Mouse (Mus musculus) thymus, adult 2 months (tissue): ENCODE results near the gene Tnfsf8. TPM values are rescaled to one million over a fixed set of nuclear protein-coding genes. Genes with fewer than 3 reads are reported as not detected.

ENCODE experiments used
- DNase-seq: peaks from one replicate; pipeline ENCODE4 v3.0.0; 2021
- H3K27ac ChIP-seq: fragments of 200-500 bp; 2 replicates; pipeline ENCODE4 v1.5.1; 2012; ENCODE audit warnings: low read length, control low read depth; ENCODE audit not compliant: control insufficient read depth, insufficient read depth
- H3K27me3 ChIP-seq: fragments of 200-500 bp; 2 replicates; pipeline ENCODE4 v1.6.1; 2012; ENCODE audit warnings: mild to moderate bottlenecking, low read length, moderate library complexity, mixed read lengths; ENCODE audit not compliant: control insufficient read depth, insufficient read depth
- H3K36me3 ChIP-seq: fragments of 200-500 bp; 2 replicates; pipeline ENCODE4 v1.6.1; 2012; ENCODE audit warnings: mild to moderate bottlenecking, low read length, moderate library complexity; ENCODE audit not compliant: control insufficient read depth, insufficient read depth
- H3K4me1 ChIP-seq: fragments of 200-500 bp; replicated peaks from 2 replicates; pipeline ENCODE4 v1.6.1; 2012; ENCODE audit warnings: low read length; ENCODE audit not compliant: control insufficient read depth, insufficient read depth
- H3K4me3 ChIP-seq: fragments of 200-500 bp; 2 replicates; pipeline ENCODE4 v1.5.1; 2012; ENCODE audit warnings: mild to moderate bottlenecking, low read length, control low read depth, moderate library complexity; ENCODE audit not compliant: control insufficient read depth, insufficient read depth
- CTCF ChIP-seq: fragments of 200-500 bp; IDR thresholded peaks from 2 replicates; pipeline ENCODE4 v1.5.1; 2012; ENCODE audit warnings: mild to moderate bottlenecking, control low read depth, low read length, moderate library complexity, borderline replicate concordance; ENCODE audit not compliant: control insufficient read depth, poor library complexity, insufficient read depth; ENCODE audit errors: extremely low read depth
- POLR2A ChIP-seq: fragments of 200-500 bp; IDR thresholded peaks from 2 replicates; pipeline ENCODE4 v1.6.1; 2012; ENCODE audit warnings: mild to moderate bottlenecking, low read length, control low read depth, moderate library complexity; ENCODE audit not compliant: control insufficient read depth, poor library complexity, insufficient read depth; ENCODE audit errors: extremely low read depth
- WGBS: fragments of 180-500 bp; shearing (Covaris S2); methylation state at CpG from one replicate; pipeline ENCODE4 v1.1.7; 2018; 5-methylcytosine and 5-hydroxymethylcytosine counted together
- polyA plus RNA-seq: library from polyadenylated mRNA; depleted of rRNA; stranded (reverse); fragments of >200 nt; gene quantifications from 2 replicates; pipeline ENCODE4 v1.2.3, GENCODE M21; 2012

Tnfsf8 gene
- polyA plus RNA-seq, 1 experiment: 1.3 TPM

DNA sequence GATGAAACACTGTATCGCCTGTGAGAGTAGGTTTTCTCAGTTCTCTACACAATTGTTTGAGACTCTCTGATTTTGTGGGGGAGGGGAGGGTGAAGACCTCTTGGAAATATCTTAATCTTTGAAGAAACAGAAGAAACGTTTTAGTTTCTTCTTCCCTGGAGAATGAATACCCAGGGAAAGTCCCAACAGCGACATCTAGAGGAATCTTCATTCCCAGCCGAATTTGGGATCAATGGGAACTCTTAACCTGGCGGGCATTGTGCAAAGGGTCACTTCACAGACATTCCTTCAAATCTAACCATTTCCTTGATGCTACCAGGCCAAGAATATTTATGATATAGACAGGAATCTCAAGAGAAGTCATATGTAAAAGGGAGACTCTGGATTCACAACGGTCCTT is 17.2 kb downstream of the Tnfsf8 start:
- Histone ChIP-seq H3K27ac (no peak overlapping the region), H3K4me1 (peaks cover 7% of the 10 kb centered on the region), H3K4me3 (no peak overlapping the region), H3K36me3 (no peaks in the 10 kb centered on the region), H3K27me3 (no peaks in the 10 kb centered on the region)
- WGBS: 53% methylated on average over 6 of the region's 6 CpGs
- TF ChIP-seq POLR2A (no peak), CTCF (no peak)
- no peak for DNase-seq

DNA sequence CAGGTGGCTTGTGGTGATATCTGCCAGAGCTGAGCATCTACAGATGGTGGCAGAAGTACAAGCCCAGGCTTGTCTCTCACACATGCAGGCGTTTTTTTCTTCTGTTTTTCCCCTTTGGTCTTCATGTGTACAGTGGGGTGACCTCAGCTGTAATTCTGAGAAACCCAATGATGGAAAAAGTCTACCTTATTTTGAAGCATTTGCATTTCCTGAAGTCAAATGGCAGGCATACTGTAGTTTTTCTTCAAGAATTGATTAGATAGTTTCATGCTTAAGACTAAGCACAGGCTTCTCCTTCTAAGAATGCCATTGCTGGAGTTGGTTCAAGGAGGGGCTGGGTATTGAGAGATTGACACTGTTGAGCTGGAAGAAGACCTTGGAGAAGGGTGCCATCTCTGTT is 18.9 kb downstream of the Tnfsf8 start:
- H3K4me3 ChIP-seq: no peak overlapping the region
- H3K27me3 ChIP-seq: no peaks in the 10 kb centered on the region
- 22% methylated on average over 1 of the region's 1 CpGs for WGBS
- H3K4me1 ChIP-seq: peaks cover 6% of the 10 kb centered on the region
- no peaks in the 10 kb centered on the region for H3K36me3 ChIP-seq
- no peak for DNase-seq
- no peak for TF ChIP-seq POLR2A
- no peak for TF ChIP-seq CTCF
- no peak overlapping the region for H3K27ac ChIP-seq

- Histone ChIP-seq H3K4me1 (no peaks in the 10 kb centered on the region), H3K27me3 (no peaks in the 10 kb centered on the region), H3K27ac (no peak overlapping the region), H3K4me3 (no peak overlapping the region), H3K36me3 (no peaks in the 10 kb centered on the region)
- no peak for DNase-seq
- 8% methylated on average over 5 of the region's 5 CpGs for WGBS
- TF ChIP-seq CTCF (no peak), POLR2A (no peak)
Observed at GRCm38 (mm10) chr4:63840457-63840856, 20.7 kb downstream of the Tnfsf8 start.

DNA sequence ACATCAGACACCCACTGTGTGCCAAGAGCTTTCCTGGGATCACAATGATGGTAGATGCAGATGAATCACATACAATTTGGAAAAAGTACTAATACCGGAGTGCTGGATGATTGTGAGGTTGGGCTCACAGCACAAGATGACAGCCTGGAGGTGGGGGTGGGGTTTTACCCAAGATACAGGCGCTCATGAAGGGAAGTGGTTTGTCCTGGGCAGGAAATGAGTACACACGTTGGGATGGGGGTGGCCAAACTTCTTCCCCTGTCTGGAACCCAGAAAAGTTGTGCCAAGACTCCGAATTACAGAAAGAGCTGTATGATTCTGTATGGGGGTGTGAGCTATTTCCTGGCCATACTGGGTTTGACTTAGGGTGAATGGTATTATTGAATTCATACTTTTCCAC is 38.0 kb downstream of the Tnfsf8 start:
- no peak overlapping the region for H3K27ac ChIP-seq
- DNase-seq: no peak
- H3K27me3 ChIP-seq: no peaks in the 10 kb centered on the region
- peaks cover 5% of the 10 kb centered on the region; the same call in 1 of the 2 replicates for H3K4me1 ChIP-seq
- TF ChIP-seq CTCF: no peak
- TF ChIP-seq POLR2A: no peak
- no peak overlapping the region for H3K4me3 ChIP-seq
- WGBS: 6% methylated on average over 4 of the region's 4 CpGs
- no peaks in the 10 kb centered on the region for H3K36me3 ChIP-seq

GRCm38 (mm10) chr4:63817505-63817904 is 43.6 kb downstream of the Tnfsf8 start:
- no peak overlapping the region for H3K27ac ChIP-seq
- TF ChIP-seq POLR2A: no peak
- no peak for TF ChIP-seq CTCF

DNA sequence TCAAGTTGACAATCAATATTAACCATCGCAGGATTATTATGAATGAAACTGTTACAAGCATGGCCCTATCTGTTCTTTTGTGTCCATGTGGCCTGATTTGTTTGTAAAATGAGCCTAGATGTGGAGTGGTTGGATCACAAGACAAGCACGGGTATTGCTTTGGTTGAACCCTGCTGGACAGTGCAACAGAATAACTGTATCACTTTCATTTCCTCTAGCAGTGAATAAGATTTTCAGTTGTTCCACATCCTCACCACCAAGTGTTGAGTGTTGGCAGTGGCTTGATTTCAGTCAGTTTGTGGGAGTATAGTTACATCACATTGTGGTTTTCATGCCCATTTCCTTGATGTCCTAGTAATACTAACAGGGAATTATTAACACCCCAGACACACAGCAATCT is 45.5 kb downstream of the Tnfsf8 start:
- no peak overlapping the region for H3K27ac ChIP-seq
- H3K36me3 ChIP-seq: no peaks in the 10 kb centered on the region
- no peak overlapping the region for H3K4me3 ChIP-seq
- no peak for DNase-seq
- TF ChIP-seq CTCF (no peak), POLR2A (no peak)
- WGBS: 56% methylated on average over 2 of the region's 2 CpGs
- H3K27me3 ChIP-seq: no peaks in the 10 kb centered on the region
- no peaks in the 10 kb centered on the region for H3K4me1 ChIP-seq

More at GRCm38 (mm10) chr4:63817505-63817904, 43.6 kb downstream of the Tnfsf8 start:
- DNase-seq: no peak
- no peaks in the 10 kb centered on the region for H3K27me3 ChIP-seq
- H3K36me3 ChIP-seq: no peaks in the 10 kb centered on the region
- H3K4me3 ChIP-seq: no peak overlapping the region
- H3K4me1 ChIP-seq: no peaks in the 10 kb centered on the region

GRCm38 (mm10) chr4:63798083-63798482 is 63.1 kb downstream of the Tnfsf8 start:
- H3K4me3 ChIP-seq: no peak overlapping the region
- no peak overlapping the region for H3K27ac ChIP-seq
- H3K27me3 ChIP-seq: no peaks in the 10 kb centered on the region
- TF ChIP-seq POLR2A: no peak
- no peak for TF ChIP-seq CTCF
- H3K4me1 ChIP-seq: no peaks in the 10 kb centered on the region
- no peaks in the 10 kb centered on the region for H3K36me3 ChIP-seq
- WGBS: 85% methylated on average over 1 of the region's 1 CpGs
- no peak for DNase-seq
